Mouse (Mus musculus) neural tube, embryonic 13.5 days (tissue): ENCODE measurements around the gene Gm10406. TPM values are rescaled to one million over a fixed set of nuclear protein-coding genes. Genes with fewer than 3 reads are reported as not detected.
"Not testable (repeated sequence)": the region's sequence is repeated elsewhere in the genome, so short reads cannot be mapped to it uniquely, and the experiment has no call there.

ENCODE experiments used
- ATAC-seq: fragments of 200-750 bp; cut with Nextera tagmentation; 2 replicates; pipeline ENCODE4 v1.8.0; 2017; ENCODE audit warnings: low read depth, mild to moderate bottlenecking, moderate TSS enrichment, moderate library complexity
- H3K27ac ChIP-seq: fragments of 300-500 bp; sonication (generic); replicated peaks from 2 replicates; pipeline ENCODE4 v1.5.1; 2015; ENCODE audit warnings: moderate library complexity, mild to moderate bottlenecking, inconsistent platforms
- H3K27me3 ChIP-seq: fragments of 300-500 bp; sonication (generic); 2 replicates; pipeline ENCODE4 v1.6.1; 2015; ENCODE audit warnings: mild to moderate bottlenecking, inconsistent platforms
- H3K36me3 ChIP-seq: fragments of 300-500 bp; sonication (generic); 2 replicates; pipeline ENCODE4 v1.6.1; 2015; ENCODE audit warnings: mild to moderate bottlenecking, inconsistent platforms
- H3K4me1 ChIP-seq: fragments of 300-500 bp; sonication (generic); replicated peaks from 2 replicates; pipeline ENCODE4 v1.6.1; 2015; ENCODE audit warnings: inconsistent platforms
- H3K4me2 ChIP-seq: fragments of 300-500 bp; sonication (generic); 2 replicates; pipeline ENCODE4 v1.6.1; 2015; ENCODE audit warnings: inconsistent platforms, mild to moderate bottlenecking, moderate library complexity
- H3K4me3 ChIP-seq: fragments of 300-500 bp; sonication (generic); 2 replicates; pipeline ENCODE4 v1.5.1; 2015; ENCODE audit warnings: mild to moderate bottlenecking, inconsistent platforms
- H3K9ac ChIP-seq: fragments of 300-500 bp; sonication (generic); 2 replicates; pipeline ENCODE4 v1.6.1; 2015; ENCODE audit warnings: moderate library complexity, mild to moderate bottlenecking, inconsistent platforms
- H3K9me3 ChIP-seq: fragments of 300-500 bp; sonication (generic); 2 replicates; pipeline ENCODE4 v1.6.1; 2016; ENCODE audit warnings: inconsistent platforms
- WGBS: fragments of 180-500 bp; shearing (Covaris S2); methylation state at CpG from one replicate; pipeline ENCODE4 v1.1.7; 2015; 5-methylcytosine and 5-hydroxymethylcytosine counted together
- polyA plus RNA-seq: library from polyadenylated mRNA; unstranded; fragments of >200 nt; fragmentation: Nextera tagmentation; extraction: Ambion mirVana; gene quantifications from 2 replicates; pipeline ENCODE4 v1.2.1, GENCODE M21; 2015

Gene Gm10406
- 2.7 and 3.7 TPM in 2 replicates for polyA plus RNA-seq

GRCm38 (mm10) chr14:7026781-7027749, at the start of gene Gm10406:
Gene Gm10406 (minus strand): TSS chr14:7027449.
- WGBS = 2% methylated on average over 32 of the region's 70 CpGs
- Histone ChIP-seq H3K4me3 (peak within 1 kb of the TSS; percentile 54), H3K9ac (peak within 1 kb of the TSS; percentile 78), H3K4me2 (peak within 1 kb of the TSS; percentile 82), H3K27ac (peak within 1 kb of the TSS; percentile 72)
- not testable (repeated sequence) for H3K9me3 ChIP-seq, ATAC-seq, H3K4me1 ChIP-seq, H3K27me3 ChIP-seq, H3K36me3 ChIP-seq

- ATAC-seq, H3K4me3 ChIP-seq, H3K27me3 ChIP-seq, H3K9ac ChIP-seq, H3K9me3 ChIP-seq, H3K4me1 ChIP-seq, H3K27ac ChIP-seq, H3K4me2 ChIP-seq, H3K36me3 ChIP-seq: not testable (repeated sequence)
- WGBS = no CpG with 5 or more reads among the region's 2 CpGs
Observed at GRCm38 (mm10) chr14:7044870-7045269, 17.6 kb upstream of the Gm10406 start, which contains the start of gene Gm3685. Gene Gm3685 (minus strand): TSS chr14:7044970.

GRCm38 (mm10) chr14:7026274-7026673, 975 bp downstream of the Gm10406 start:
- H3K9me3 ChIP-seq, H3K4me1 ChIP-seq, H3K27me3 ChIP-seq, H3K27ac ChIP-seq, H3K9ac ChIP-seq, H3K36me3 ChIP-seq, ATAC-seq: not testable (repeated sequence)
- Histone ChIP-seq H3K4me2 (peak overlapping the region; percentile 82), H3K4me3 (peak overlapping the region; percentile 54)
- 12% methylated on average over 9 of the region's 9 CpGs for WGBS

GRCm38 (mm10) chr14:6973718-6974117, 53.5 kb downstream of the Gm10406 start, which contains the start of gene Gm6356:
Gene Gm6356 (minus strand): TSS chr14:6973818.
- H3K36me3 ChIP-seq, H3K4me3 ChIP-seq, H3K4me1 ChIP-seq, ATAC-seq, H3K27me3 ChIP-seq, H3K9me3 ChIP-seq, H3K9ac ChIP-seq, H3K27ac ChIP-seq, H3K4me2 ChIP-seq: not testable (repeated sequence)
- 29% methylated on average over 1 of the region's 2 CpGs for WGBS

Other genes starting within 250 kb of the Gm10406 start
- not detected in 2 replicates for gene Gm3642, start 187.1 kb downstream of the Gm10406 start, polyA plus RNA-seq
- gene Gm3667, start 137.5 kb downstream of the Gm10406 start, polyA plus RNA-seq = 5.4 and 6.9 TPM in 2 replicates
- not detected in 2 replicates for gene Gm6356, start 53.6 kb downstream of the Gm10406 start, polyA plus RNA-seq
- gene Gm3685, start 17.5 kb upstream of the Gm10406 start, polyA plus RNA-seq = not detected in 2 replicates
- 5.4 and 5.8 TPM in 2 replicates for gene Gm3696, start 73.2 kb upstream of the Gm10406 start, polyA plus RNA-seq
- not detected in 2 replicates for gene Gm6676, start 98.0 kb upstream of the Gm10406 start, polyA plus RNA-seq
- gene Gm3512, start 147.1 kb upstream of the Gm10406 start, polyA plus RNA-seq = 8.8 and 9.6 TPM in 2 replicates
- not detected in 2 replicates for gene Gm16434, start 167.1 kb upstream of the Gm10406 start, polyA plus RNA-seq
- gene Gm3727, start 237.3 kb upstream of the Gm10406 start, polyA plus RNA-seq = not detected in 2 replicates